Mouse (Mus musculus): ENCODE results near the gene Ythdc1.
"Not testable (repeated sequence)": the region's sequence is repeated elsewhere in the genome, so short reads cannot be mapped to it uniquely, and the experiment has no call there.

DNA sequence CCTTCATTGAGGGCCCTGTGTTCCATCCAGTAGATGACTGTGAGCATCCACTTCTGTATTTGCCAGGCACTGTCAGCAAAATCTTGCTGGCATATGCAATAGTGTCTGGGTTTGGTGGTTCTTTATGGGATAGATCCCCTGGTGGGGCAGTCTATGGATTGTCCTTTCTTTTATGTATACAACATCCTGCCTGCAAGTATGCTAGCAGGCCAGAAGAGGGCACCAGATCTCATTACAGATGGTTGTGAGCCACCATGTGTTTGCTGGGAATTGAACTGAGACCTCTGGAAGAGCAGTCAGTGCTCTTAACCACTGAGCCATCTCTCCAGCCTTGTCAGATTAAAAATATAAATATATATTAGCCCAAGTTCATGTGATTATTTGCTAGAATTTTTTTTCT, 37.2 kb downstream of the Ythdc1 start:
- not testable (repeated sequence) for TF ChIP-seq POLR2A (IDR thresholded peaks at IDR 0.05; ENCODE audit: insufficient read length, low read depth); REST (IDR thresholded peaks at IDR 0.05; ENCODE audit: insufficient read depth, insufficient read length); CEBPB (IDR thresholded peaks at IDR 0.05; ENCODE audit: insufficient read depth, poor library complexity, severe bottlenecking)
